Mouse (Mus musculus): Measurements from ENCODE around the gene Slc2a13. TPM values are rescaled to one million over a fixed set of nuclear protein-coding genes. Genes with fewer than 3 reads are reported as not detected.

Slc2a13 gene
- polyA plus RNA-seq, 1 experiment from 2014 or later = 5.1 TPM

DNA sequence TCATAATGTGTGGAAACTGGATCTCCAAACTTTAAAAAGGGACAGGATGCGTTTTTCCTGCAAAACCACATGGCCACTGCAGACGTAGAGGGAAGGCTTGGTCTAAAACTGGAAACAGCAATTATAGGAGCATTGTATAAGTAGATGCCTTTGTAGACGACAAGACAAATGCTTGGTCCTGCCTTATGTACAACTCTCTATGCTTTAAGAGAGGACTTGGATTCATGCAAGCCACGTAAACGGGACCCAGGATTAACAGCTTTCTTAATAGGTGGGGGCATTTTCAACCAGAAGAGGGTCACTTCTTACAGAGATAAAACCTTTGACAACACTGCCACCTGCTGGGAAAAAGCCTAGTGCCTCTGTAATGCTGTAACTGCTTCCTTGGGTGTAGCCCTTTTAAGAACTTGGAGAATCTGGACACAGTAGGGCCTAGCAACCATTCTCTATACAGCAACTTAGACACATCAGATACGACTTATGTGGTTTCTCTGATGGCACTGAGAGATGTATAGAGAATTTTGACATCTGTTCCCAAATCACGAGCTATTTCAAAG is 268.7 kb downstream of the Slc2a13 start:
- H3K4me3 ChIP-seq = no peak overlapping the region
- no peaks in the 10 kb centered on the region for H3K27me3 ChIP-seq
- H3K36me3 ChIP-seq = no peaks in the 10 kb centered on the region
- ATAC-seq (ENCODE audit: low FRiP score, low read depth) = no peak
- 54% methylated on average over 7 of the region's 7 CpGs for WGBS
- H3K27ac ChIP-seq (replicated peaks) = no peak overlapping the region
- no peaks in the 10 kb centered on the region for H3K4me1 ChIP-seq (replicated peaks)
- H3K9me3 ChIP-seq = no peaks in the 10 kb centered on the region
- H3K4me2 ChIP-seq = no peak overlapping the region
- H3K9ac ChIP-seq = no peak overlapping the region

DNA sequence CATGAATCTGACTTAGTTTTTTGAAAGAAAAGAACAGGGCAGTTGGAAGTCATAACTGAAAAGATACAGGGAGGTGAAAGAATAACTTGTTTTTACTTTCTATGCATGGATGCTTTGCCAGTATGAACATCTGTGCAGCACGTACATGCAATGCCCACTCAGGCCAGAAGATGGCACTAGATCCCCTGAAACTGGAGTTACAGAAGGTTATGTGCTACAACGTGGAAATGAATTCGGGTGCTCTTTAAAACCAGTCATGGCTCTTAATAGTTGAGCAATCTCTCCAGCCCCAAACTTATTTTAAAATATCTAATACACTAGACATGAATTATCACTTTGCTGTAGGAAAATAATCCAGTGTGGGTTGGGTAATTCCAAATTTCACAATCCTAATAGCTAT is 271.7 kb downstream of the Slc2a13 start:
- no peaks in the 10 kb centered on the region for H3K9me3 ChIP-seq
- H3K36me3 ChIP-seq = no peaks in the 10 kb centered on the region
- H3K27ac ChIP-seq (replicated peaks) = no peak overlapping the region
- no peak for ATAC-seq (ENCODE audit: low FRiP score, low read depth)
- no peak overlapping the region for H3K4me2 ChIP-seq
- H3K27me3 ChIP-seq = no peaks in the 10 kb centered on the region
- H3K4me1 ChIP-seq (replicated peaks) = no peaks in the 10 kb centered on the region
- H3K9ac ChIP-seq = no peak overlapping the region
- no peak overlapping the region for H3K4me3 ChIP-seq
- WGBS = 9% methylated on average over 3 of the region's 3 CpGs

DNA sequence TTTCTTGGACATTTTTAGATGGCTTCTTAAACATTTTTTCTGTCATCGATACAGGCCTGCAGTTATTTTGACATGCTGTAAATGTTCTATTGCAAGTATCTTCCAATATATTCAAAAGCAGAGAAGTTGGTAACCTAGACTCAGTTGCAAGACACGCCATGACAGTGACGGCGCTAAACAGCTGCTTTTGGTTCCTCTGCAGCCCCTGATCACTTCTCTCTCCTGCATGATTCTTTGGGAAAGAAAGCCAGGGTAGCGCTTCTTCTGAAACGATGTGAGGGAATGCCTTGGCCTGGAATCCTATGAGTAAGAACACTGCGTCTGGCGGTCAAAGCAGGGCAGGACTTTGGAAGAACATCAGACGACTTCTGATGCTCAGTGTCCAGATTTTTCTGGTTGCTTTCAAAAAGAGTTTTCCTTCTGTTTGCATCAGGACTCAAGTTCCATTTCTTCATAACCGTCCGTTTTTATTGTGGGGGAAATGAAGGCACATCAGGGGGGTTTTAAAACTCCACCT is 273.7 kb downstream of the Slc2a13 start:
- Histone ChIP-seq H3K9me3 (no peaks in the 10 kb centered on the region), H3K9ac (no peak overlapping the region), H3K4me2 (no peak overlapping the region), H3K27ac (replicated peaks) (no peak overlapping the region), H3K36me3 (no peaks in the 10 kb centered on the region), H3K4me3 (no peak overlapping the region), H3K27me3 (no peaks in the 10 kb centered on the region), H3K4me1 (replicated peaks) (no peaks in the 10 kb centered on the region)
- ATAC-seq (ENCODE audit: low FRiP score, low read depth) = no peak
- WGBS = 88% methylated on average over 11 of the region's 11 CpGs

DNA sequence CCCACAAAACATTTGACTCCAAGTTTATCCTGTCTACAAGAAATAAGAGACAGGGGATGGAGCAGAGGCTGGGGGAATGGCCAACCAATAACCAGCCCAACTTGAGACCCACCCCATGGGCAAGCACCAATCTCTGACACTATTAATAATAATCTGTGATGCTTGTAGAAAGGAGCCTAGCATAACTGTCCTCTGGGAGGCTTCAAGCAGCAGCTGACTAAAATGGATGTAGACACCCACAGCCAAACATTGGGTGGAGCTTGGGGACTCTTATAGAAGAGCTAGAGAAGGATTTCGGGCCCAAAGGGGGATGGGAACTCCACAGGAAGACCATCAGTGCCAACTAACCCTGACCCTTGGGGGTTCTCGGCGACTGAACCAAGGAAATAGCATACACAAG is 289.6 kb downstream of the Slc2a13 start:
- Histone ChIP-seq H3K9me3 (no peaks in the 10 kb centered on the region), H3K9ac (no peak overlapping the region), H3K4me2 (no peak overlapping the region), H3K27ac (replicated peaks) (no peak overlapping the region), H3K36me3 (no peaks in the 10 kb centered on the region), H3K4me3 (no peak overlapping the region), H3K27me3 (no peaks in the 10 kb centered on the region), H3K4me1 (replicated peaks) (no peaks in the 10 kb centered on the region)
- 91% methylated on average over 3 of the region's 3 CpGs for WGBS
- ATAC-seq (ENCODE audit: low FRiP score, low read depth) = no peak

DNA sequence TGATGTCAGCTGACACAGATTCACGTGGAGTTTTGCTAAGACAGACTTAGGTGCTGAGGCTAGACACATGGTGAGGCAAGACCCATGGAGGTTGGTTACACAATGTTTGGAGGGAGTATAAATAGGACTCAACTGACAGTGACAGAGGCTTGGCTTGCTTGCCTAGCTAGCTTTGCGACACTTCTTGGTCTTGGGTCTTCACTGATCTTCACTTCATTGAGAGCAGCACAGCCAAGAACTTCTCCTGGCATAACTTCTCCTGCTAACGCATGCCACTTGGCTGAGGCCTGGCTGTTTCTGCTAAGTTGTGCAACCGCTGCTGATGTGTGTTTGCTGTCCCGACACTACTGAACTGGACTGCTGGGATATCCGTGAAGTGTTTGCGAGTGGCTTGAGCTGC is 290.2 kb downstream of the Slc2a13 start:
- H3K4me1 ChIP-seq (replicated peaks) = no peaks in the 10 kb centered on the region
- H3K4me3 ChIP-seq = no peak overlapping the region
- H3K27ac ChIP-seq (replicated peaks) = no peak overlapping the region
- H3K4me2 ChIP-seq = no peak overlapping the region
- no peak overlapping the region for H3K9ac ChIP-seq
- no peaks in the 10 kb centered on the region for H3K36me3 ChIP-seq
- ATAC-seq (ENCODE audit: low FRiP score, low read depth) = no peak
- H3K9me3 ChIP-seq = no peaks in the 10 kb centered on the region
- H3K27me3 ChIP-seq = no peaks in the 10 kb centered on the region
- 92% methylated on average over 7 of the region's 7 CpGs for WGBS

DNA sequence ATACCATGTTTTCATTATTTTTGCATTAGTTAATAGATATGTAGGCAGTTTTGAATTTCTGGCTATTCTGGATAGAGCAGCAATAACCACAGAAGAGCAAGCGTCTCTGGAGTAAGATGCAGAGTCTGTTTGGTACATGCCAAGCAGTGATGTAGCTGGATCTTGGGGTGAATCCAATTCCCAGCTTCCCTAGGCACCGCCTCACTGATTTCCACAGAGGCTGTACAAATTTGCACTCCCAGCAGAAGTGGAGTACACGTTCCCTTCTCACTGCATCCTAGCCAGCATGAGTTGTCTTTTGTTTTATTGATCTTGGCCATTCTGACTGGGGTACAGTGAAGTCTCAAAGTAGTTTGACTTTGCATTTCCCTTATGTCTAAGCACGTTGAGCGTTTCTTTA is 291.5 kb downstream of the Slc2a13 start:
- no peaks in the 10 kb centered on the region for H3K36me3 ChIP-seq
- 84% methylated on average over 5 of the region's 5 CpGs for WGBS
- no peaks in the 10 kb centered on the region for H3K27me3 ChIP-seq
- H3K4me2 ChIP-seq = no peak overlapping the region
- no peak overlapping the region for H3K4me3 ChIP-seq
- H3K9ac ChIP-seq = no peak overlapping the region
- H3K27ac ChIP-seq (replicated peaks) = no peak overlapping the region
- H3K9me3 ChIP-seq = no peaks in the 10 kb centered on the region
- no peak for ATAC-seq (ENCODE audit: low FRiP score, low read depth)
- no peaks in the 10 kb centered on the region for H3K4me1 ChIP-seq (replicated peaks)

DNA sequence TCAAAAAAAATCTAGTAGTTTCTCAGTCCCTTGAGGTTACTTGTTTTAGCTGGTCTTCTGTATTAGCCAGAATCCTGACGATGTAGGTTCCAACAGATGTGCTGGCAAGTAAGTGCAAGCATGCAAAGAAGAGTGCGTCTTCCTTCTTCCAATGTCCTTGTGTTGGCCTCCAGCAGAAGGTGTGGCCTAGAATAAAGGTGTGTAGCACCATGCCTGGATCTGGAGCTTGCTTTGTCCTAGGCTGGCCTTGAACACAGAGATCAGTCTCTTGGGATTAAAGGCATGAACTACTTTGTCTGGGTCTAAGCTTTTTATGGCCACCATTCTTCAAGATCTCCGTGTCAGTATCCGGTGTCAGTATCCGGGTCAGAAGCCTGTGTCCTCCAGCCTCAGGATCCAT is 293.5 kb downstream of the Slc2a13 start:
- no peaks in the 10 kb centered on the region for H3K36me3 ChIP-seq
- no peaks in the 10 kb centered on the region for H3K27me3 ChIP-seq
- no peak overlapping the region for H3K4me3 ChIP-seq
- no peak for ATAC-seq (ENCODE audit: low FRiP score, low read depth)
- H3K9ac ChIP-seq = no peak overlapping the region
- H3K4me1 ChIP-seq (replicated peaks) = no peaks in the 10 kb centered on the region
- H3K27ac ChIP-seq (replicated peaks) = no peak overlapping the region
- no peaks in the 10 kb centered on the region for H3K9me3 ChIP-seq
- 92% methylated on average over 5 of the region's 5 CpGs for WGBS
- H3K4me2 ChIP-seq = no peak overlapping the region

DNA sequence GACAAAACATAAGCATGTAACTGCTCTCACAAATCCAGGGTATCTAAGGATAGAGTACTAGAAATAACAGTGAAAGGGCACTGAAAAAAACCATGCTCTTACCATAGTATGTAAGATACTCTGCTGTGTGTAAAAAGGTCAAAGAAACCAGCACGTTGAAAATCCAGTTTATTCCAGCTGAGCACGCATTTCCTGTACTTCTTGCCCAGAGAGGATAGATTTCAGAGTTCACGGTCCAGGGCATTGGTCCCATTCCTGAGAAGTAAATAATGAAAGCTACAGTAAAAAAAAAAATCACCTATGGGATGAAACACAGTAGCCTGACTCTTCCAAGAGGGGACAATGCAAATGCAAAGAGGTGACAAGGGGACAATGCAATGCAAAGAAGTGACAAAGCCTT is 297.1 kb downstream of the Slc2a13 start:
- ATAC-seq (ENCODE audit: low FRiP score, low read depth) = no peak
- no peak overlapping the region for H3K4me2 ChIP-seq
- H3K4me3 ChIP-seq = no peak overlapping the region
- H3K4me1 ChIP-seq (replicated peaks) = no peaks in the 10 kb centered on the region
- H3K9ac ChIP-seq = no peak overlapping the region
- no peaks in the 10 kb centered on the region for H3K9me3 ChIP-seq
- no peaks in the 10 kb centered on the region for H3K27me3 ChIP-seq
- no peak overlapping the region for H3K27ac ChIP-seq (replicated peaks)
- no peaks in the 10 kb centered on the region for H3K36me3 ChIP-seq
- 81% methylated on average over 3 of the region's 3 CpGs for WGBS

DNA sequence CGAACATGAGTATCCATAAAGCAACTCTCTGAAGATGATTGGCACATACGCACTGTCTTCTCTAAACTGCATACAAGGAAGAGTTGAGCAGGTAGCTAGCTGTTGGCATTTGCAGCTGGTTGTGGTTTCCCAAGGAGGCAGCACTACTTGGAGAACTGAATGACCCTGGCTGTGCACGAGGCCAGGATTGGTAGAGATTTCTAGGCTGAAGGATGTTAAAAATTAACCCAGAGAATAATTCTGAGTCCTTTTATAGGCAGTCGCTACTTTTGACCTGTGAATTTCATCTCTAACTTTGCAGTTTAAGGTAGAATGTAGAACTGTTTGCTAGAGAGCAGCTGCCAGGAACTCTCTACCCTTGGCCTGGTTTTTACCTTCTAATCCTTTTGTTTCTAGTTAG is 304.5 kb downstream of the Slc2a13 start:
- no peak overlapping the region for H3K4me2 ChIP-seq
- no peak overlapping the region for H3K4me3 ChIP-seq
- WGBS = 87% methylated on average over 4 of the region's 4 CpGs
- H3K27me3 ChIP-seq = no peaks in the 10 kb centered on the region
- H3K9me3 ChIP-seq = no peaks in the 10 kb centered on the region
- no peaks in the 10 kb centered on the region for H3K4me1 ChIP-seq (replicated peaks)
- H3K9ac ChIP-seq = no peak overlapping the region
- H3K27ac ChIP-seq (replicated peaks) = no peak overlapping the region
- ATAC-seq (ENCODE audit: low FRiP score, low read depth) = no peak
- no peaks in the 10 kb centered on the region for H3K36me3 ChIP-seq

DNA sequence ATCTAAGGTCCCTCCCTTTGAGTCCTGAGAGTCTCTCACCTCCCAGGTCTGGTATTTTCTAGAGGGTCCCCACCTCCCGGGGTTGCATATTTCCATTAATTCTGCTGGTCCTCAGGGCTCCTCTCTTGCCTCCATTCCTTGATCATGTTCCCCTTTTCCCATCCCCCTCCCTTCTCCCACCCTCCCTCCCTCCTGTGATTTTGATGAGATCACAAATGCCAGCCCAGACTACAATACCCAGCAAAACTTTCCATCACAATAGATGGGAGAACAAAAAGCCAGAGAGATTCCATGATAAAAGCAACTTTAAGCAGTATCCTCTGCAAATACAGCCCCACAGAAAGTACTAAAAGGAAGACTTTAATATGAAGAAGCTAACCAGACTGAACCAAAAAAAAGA is 309.1 kb downstream of the Slc2a13 start:
- Histone ChIP-seq H3K9ac (no peak overlapping the region), H3K4me2 (no peak overlapping the region), H3K4me3 (no peak overlapping the region), H3K4me1 (replicated peaks) (no peaks in the 10 kb centered on the region), H3K27me3 (no peaks in the 10 kb centered on the region), H3K27ac (replicated peaks) (no peak overlapping the region), H3K36me3 (no peaks in the 10 kb centered on the region), H3K9me3 (no peaks in the 10 kb centered on the region)
- WGBS = 88% methylated on average over 1 of the region's 1 CpGs
- no peak for ATAC-seq (ENCODE audit: low FRiP score, low read depth)

DNA sequence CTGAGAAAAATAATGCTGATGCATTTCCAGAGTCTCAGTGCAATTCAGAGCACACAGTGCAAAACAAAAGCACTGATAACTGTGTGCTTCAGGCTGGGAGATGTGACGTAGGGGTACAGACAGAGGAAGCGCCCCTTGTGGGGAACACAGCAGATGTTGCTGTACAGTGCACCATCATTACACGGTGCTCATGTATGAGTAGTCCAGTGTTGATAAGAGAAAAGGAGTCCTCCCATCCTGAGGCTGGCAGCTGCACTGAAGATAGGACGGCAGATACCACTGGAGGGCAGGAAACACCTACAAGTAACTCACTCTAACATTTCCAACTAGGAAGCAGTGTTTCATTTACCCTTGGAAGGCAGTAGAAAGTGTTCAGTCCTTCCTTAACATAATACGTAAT is 312.5 kb downstream of the Slc2a13 start:
- Histone ChIP-seq H3K4me1 (replicated peaks) (no peaks in the 10 kb centered on the region), H3K9me3 (no peaks in the 10 kb centered on the region), H3K36me3 (no peaks in the 10 kb centered on the region), H3K4me3 (no peak overlapping the region), H3K9ac (no peak overlapping the region), H3K27ac (replicated peaks) (0 out of 2 replicates have a peak overlapping the region, but pooled peaks have one; percentile 15), H3K27me3 (no peaks in the 10 kb centered on the region), H3K4me2 (no peak overlapping the region)
- ATAC-seq (ENCODE audit: low FRiP score, low read depth) = no peak
- 60% methylated on average over 5 of the region's 5 CpGs for WGBS

DNA sequence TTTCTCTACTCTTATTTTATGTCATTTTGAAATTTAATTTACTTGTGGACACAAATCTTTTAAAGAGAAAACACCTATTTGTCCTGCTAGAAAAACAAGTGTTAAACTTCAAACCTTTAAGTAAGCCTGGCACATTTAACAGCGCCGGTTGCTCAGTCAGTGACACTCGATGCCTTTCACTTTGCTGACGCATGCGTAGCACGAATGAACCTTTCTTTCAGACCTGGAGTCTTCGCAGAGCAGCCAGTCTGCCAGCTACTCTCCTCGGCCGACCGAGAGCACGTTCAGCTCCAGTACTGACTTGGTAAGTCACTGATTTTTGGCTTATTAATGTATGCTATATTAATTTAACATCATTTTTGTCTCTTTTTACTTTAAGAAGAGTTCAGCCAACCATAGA is 315.9 kb downstream of the Slc2a13 start:
- no peaks in the 10 kb centered on the region for H3K4me1 ChIP-seq (replicated peaks)
- no peaks in the 10 kb centered on the region for H3K9me3 ChIP-seq
- 63% methylated on average over 11 of the region's 11 CpGs for WGBS
- no peak overlapping the region for H3K27ac ChIP-seq (replicated peaks)
- H3K4me3 ChIP-seq = no peak overlapping the region
- no peak overlapping the region for H3K9ac ChIP-seq
- no peak overlapping the region for H3K4me2 ChIP-seq
- no peaks in the 10 kb centered on the region for H3K27me3 ChIP-seq
- no peak for ATAC-seq (ENCODE audit: low FRiP score, low read depth)
- no peaks in the 10 kb centered on the region for H3K36me3 ChIP-seq

DNA sequence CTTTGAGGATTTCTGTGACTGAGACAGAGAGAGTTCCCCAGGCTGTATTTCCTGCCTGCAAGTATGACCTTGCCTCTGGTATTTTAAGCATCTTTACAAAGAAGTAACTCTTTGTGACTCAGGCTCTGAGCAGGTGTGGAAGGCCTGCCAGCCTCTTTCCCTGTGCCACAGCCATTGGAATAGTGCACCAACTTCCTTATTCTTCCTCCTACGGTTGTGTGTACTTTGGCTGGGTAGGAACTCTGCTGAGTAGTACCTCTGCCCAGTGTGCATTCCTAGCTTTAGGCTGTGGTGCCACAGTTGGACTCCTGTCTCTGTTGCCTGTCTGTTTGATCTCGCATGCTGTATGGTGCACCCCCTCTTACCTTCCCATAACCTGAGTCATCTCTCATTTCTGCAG is 317.8 kb downstream of the Slc2a13 start:
- ATAC-seq (ENCODE audit: low FRiP score, low read depth) = no peak
- WGBS = 96% methylated on average over 2 of the region's 2 CpGs
- Histone ChIP-seq H3K4me1 (replicated peaks) (no peaks in the 10 kb centered on the region), H3K27ac (replicated peaks) (no peak overlapping the region), H3K9ac (no peak overlapping the region), H3K27me3 (no peaks in the 10 kb centered on the region), H3K9me3 (no peaks in the 10 kb centered on the region), H3K36me3 (no peaks in the 10 kb centered on the region), H3K4me3 (no peak overlapping the region), H3K4me2 (no peak overlapping the region)
